Mouse (Mus musculus) 3134 (cell line): ENCODE measurements around the gene Dnal4.
A peak's percentile ranks its signal among the peaks of the same experiment; 100 is the strongest.

Experiments used
- DNase-seq: peaks from one replicate; pipeline ENCODE4 v3.0.0-alpha.2; 2011; ENCODE audit warnings: low spot score; ENCODE audit not compliant: insufficient read length; ENCODE audit errors: extremely low read depth

Dnal4 gene

DNA sequence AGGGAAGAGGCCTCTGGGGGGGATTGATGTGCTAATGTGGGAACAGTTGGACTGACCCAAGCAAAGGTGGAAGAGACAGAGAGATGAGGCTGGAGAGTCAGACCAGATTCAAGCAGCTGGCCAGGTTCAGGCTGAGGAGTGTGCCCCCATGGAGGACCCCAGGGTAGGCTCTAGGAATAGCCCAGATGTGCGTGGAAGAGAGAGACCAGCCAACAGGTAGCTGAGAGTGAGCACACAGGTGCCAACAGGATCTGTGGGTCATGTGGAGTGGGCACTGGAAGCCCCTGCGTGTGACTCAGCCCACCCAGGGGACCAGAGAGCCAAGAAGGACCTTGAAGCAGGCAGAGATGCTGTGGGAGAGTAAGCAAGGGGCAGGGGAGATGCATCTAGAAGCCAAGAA, 24.0 kb upstream of the Dnal4 start:
- no peak for DNase-seq

GRCm38 (mm10) chr15:79800701-79801100, 23.1 kb upstream of the Dnal4 start:
- DNase-seq = no peak

DNA sequence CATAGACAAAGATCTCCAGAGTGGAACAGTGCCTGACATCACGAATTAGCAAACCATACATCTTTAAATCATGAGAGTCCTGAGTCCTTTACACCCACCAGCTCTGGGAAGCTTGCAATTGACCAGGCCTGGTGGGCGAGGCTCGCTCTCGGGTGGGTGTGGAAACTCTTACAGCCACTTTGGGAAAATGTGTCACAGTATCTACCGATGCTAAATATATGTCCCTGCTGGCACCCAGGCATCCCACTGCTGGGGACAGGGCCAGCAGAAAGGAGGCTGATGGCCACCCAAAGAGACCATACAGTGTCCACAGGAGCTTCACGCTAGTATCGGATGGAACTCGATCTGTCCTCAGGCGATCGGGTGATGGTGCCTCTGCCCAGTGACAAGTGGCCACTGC, 20.9 kb upstream of the Dnal4 start:
- DNase-seq = no peak

- no peak for DNase-seq
These were observed 20.0 kb upstream of the Dnal4 start for GRCm38 (mm10) chr15:79797680-79798079.

DNA sequence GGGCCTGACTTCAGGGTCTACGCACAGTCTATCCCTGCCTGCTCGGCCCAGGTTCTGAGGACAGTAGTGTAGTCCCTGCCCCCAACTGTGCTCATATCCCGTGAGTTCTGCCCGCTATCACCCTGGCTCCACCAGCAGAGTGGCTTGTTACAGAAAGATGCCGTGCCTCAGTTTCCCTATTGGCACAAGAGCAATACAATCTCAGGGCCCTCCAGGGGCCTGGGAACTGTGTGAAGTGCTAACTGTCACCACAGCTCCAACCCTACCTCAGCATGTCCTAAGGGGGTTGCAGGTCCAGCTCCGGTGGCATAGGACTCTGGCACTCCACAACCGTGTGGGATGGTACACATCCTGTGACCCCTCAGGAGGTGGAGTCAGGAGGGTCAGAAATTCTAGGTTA, 19.4 kb upstream of the Dnal4 start:
- DNase-seq = no peak

- DNase-seq = no peak
These were observed 18.6 kb upstream of the Dnal4 start for GRCm38 (mm10) chr15:79796256-79796655.

DNA sequence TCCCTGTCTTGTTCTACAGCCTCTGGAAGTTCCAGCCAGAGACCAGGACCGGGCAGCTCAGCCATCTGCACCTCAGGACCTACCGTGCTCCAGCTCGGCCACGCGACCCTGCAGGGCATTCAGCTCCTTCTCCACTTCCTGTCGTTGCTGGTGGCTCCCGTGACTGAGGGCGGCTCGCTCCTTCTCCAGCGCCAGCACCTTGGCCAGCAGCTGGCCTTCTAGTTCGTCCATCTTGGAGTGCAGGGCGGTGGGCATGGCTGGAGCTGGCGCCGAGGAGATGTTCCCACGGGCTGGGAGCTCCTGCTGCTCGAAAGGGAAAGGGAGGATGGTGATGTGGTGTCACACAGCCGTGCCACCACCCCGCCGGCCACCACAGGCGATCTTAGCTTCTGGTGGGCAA, 16.5 kb upstream of the Dnal4 start:
- no peak for DNase-seq

DNA sequence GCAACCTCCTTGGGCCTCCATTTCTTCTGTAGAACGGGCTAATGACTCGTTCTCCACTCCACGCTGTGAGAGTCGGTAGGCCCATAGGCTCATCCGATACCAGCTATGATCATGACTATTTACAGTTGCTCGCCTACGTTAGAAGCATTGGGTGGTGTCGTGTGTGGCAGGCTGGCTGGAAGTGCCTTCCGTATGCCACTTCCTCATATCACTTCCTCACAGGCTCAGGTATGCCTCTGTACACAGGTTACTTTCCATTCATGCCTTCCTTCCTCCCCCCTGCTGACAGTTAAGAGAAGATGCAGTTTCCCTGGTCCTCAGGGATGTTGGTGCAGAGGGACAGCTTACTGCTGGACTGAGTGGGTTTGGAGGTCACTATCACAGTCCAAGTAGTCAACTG, 15.4 kb upstream of the Dnal4 start:
- no peak for DNase-seq

- DNase-seq = no peak
These were observed 14.8 kb upstream of the Dnal4 start for GRCm38 (mm10) chr15:79792455-79792854.

DNA sequence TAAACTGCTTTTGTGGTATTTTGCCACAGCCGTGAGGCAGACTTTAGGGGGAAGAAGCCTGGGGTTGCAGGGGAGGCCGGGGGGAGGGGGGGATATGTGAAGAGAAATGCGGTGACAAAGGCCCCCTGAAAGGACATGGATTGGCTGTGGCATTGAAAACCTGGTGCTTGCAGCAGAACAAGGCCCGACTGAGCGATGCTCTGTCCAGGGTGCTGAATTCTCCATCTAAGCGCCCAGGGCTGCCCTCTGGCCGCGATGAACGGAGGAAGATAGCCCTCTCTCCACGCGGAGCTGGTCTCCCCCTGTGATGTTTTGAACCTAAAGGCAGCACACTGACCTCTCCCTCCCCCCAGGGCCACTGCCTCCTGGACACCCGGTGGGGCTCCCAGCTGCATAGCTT, 13.9 kb upstream of the Dnal4 start:
- DNase-seq = no peak

DNA sequence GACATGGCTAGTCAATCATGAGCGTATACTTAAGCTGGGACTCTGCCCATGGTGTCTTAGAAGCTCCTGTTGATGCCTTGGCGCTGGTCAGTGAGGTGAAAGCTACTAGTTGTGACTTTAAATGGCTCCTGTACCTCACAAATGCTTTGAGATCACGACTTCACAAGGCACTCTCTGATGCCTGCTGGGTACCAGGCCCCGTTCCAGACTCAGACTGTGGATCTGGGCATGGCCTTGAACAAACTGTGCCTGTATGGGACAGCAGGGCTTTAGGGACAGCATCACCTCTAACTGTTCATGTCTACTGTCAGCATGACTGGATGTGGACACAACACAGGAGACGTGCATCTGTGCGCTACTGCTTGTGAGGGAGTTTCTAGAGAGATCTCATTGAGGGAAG, 13.3 kb upstream of the Dnal4 start:
- DNase-seq = no peak

- no peak for DNase-seq
These were observed 12.5 kb upstream of the Dnal4 start for GRCm38 (mm10) chr15:79790111-79790510.

DNA sequence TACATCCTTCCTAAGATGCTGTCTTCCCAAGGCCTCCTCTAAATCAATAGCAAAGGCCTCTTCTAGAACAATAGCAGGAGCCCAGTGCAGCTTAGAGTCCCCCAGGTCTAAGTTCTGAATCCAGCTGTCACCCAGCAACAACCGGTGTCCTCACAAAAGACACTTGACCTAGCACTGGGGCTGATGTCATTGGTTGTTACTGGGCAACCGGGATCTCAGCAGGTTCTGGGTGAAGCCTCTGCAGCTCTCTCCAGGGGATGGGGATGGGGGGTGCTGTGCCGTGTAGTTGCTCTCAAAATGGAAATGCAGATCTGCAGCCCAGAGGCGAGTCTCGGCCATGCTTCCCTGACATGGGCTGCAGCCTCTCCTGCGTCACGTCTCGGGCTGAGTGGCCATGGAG, 10.2 kb upstream of the Dnal4 start:
- DNase-seq = no peak

DNA sequence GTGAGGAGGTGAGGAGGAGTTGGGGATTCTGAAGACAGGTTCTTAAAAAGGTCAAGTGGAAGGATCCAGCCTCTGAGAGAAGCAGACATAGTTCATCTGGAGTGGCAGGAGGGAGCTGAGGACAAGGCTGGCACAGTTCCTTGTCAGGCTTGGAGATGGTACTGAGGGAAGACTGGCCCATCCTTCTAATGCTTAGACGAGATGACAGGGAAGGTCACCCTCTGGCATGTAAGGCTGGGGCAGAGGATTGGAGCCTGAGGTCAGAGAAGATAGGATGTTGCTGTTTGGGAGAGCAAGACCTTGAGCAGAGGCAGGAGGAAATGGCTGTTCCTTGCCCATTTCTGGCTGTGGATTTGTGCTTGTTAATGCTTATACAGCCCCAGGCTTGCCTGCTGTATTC, 7.4 kb upstream of the Dnal4 start:
- no peak for DNase-seq

GRCm38 (mm10) chr15:79775662-79776061, 2.0 kb downstream of the Dnal4 start:
- DNase-seq = no peak

DNA sequence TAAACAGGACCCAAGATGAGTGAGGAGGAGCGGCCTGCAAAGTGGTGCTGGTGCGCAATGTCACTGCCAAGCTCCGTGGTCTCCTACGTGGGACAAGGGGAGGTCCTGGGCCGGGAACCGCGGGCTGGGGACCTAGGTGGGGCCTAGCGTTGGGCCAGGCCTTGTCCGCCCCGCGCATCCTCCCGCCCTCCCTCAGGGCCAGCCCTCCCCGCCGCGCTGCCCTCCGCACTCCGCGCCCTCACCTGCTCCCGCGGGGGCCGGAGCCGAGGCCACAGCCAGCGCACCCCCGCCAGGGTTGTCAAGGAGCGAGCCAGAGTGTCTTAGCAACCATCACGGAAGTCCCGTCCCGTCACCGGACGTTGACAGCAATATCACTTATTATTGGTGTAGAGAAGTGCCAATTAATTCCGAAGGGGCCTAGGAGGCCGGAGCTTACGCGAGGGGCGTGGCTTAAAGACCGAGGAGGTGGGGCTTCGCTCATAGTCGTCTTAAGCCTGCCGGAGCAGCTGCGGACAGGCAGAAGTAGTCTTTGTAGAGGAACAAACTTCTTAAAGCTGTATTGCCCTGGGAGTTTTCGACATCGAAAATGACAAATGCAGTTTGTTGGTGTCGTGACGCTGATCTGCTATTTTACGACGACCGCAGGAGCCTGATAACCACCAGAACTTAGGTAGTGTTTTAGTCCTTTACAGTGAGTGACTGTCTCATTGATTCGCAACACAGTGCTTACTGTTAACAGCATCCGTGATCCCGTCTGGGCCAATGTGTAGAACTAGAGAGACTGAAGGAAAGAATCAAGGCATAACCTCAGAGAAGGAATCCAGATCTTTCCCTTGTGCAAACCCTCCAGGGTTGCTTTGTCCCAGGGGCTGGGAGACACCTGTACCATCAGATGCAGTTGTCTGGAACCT, 3.3 kb downstream of the Dnal4 start:
- peak; percentile 91 for DNase-seq

DNA sequence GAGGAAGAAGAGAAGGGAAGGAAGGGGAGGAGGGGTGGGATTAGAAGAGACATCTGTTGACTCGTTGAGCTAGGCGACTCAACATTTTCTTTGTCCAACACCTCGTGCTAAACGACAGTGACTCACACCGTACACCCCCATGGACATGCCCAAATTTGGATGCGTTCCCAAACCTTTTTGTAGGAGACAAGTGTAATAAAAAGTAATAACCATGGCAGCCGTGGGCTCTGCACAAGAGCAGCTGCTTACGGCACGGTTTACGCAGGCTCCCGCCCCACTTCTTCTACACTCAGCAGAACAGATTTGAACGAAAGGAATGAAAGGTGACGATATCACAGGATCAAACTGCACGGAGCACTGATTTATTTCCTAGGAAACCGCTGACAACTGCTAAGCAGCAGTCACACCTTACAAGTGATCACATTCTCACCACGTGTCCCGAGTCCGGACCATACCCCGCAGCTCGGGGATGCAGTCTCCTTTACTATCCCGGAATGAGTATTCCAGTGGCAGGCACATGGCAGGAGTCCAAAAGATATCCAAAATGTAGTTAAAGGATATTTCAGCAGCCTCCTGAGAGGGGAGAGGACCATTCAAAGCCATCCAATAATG, 6.9 kb downstream of the Dnal4 start:
- peak; percentile 62 for DNase-seq

- DNase-seq = no peak
These were observed 9.3 kb downstream of the Dnal4 start for GRCm38 (mm10) chr15:79768302-79768701.

DNA sequence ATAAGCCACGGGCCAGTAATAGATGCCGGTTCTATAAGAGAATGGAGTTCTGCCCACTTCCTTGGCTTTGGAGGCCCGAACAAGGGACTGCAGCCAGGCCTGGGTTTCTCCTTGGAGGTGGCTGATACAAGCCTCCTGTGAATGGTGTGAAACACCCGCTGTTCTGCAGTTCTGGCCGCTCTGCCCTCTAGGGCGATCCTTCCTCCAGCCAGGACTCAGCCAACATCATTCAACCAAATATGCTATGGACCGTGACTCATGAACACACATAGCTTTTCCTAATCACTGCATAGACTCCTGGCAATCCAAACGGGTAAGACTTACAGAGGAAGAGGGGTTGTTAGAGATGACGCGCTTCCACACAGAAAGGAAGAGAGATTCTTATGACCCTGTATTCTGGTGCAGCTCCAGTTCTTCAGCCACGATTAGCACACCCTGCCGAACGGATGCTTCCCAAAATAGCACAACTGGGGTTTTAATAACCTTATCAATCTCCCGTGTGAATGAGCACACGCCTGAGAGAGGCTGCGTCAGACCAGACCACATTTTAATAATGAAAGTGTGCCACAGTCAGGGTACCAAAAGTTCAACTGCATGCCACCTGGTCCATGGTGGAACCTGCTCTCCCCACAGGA, 10.2 kb downstream of the Dnal4 start:
- no peak for DNase-seq

DNA sequence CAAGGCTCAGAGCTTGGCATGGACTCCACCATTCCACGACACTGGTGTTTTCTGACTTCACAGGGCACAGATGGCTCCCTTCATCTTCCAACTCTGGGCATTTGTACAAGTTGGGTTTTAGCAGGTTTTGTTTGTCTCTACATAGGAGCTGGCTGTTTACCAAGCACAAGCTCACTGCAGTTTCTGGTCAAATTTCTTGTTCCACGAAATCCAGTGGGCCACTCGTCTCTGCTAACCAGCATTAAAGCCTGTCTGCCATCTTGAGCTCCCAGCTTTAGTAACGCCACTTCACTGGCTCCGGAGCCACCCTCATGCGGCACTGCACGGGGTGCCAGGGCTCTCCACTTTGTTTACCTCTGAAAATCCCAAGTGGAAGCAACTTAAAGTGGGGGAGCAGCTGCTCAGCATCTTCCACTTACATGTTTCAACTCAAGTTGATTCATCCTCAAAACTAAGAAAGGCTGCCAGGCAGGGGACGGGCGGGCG, 11.0 kb downstream of the Dnal4 start:
- no peak for DNase-seq

DNA sequence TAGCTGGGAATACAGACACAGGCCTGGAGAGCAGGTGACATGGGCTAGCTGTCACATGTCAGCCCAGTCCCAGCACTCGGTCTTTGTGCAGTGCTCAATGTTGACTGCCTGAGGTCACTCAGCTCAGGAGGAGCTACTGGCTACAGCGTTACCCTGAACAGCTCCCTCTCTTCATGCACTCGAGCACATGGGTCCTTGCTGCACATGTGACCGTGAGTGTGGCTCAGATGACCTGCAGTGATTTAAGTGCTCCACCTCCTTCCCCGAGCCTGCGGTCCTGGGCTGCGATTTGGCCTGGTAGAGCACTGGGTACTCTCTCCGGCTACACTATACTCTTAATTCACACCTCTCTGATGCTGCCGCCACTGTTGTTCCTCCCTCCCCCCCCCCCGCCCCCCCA, 11.5 kb downstream of the Dnal4 start:
- DNase-seq = no peak

GRCm38 (mm10) chr15:79765361-79765760, 12.3 kb downstream of the Dnal4 start:
- DNase-seq = peak; percentile 83
